Mouse (Mus musculus): Measurements from ENCODE around the gene Mdh1. TPM values are rescaled to one million over a fixed set of nuclear protein-coding genes. Genes with fewer than 3 reads are reported as not detected.
A peak's percentile ranks its signal among the peaks of the same experiment; 100 is the strongest.
"Not testable (repeated sequence)": the region's sequence is repeated elsewhere in the genome, so short reads cannot be mapped to it uniquely, and the experiment has no call there.

Gene Mdh1
- total and polyA plus RNA-seq, 3 experiments: 174 to 329 (median 175) TPM

DNA sequence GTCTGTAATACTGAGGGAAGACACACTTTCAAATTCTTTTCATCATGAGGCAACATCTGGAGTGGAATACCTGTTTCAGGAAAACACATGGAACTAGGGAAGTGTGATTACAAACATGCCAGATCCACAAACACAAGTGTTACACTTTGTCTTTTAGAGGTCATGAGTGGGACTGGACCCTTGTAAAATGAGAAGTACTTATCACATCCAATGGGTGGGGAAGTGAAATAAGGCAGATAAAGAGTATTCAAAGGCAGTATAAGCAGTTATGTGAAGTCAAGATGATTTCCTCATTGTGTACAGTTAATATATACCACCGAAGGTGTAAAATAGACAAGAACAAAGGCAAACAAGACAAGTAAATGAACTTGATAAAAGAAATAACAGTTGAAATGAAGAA, 61.6 kb downstream of the Mdh1 start:
- H3K4me3 ChIP-seq (ENCODE audit: control insufficient read depth in 1 of 2, insufficient read depth in 1 of 2, low read depth in 2 of 2, low read length in 2 of 2); H3K79me2 ChIP-seq (ENCODE audit: control insufficient read depth, insufficient read depth, low read length, poor library complexity); H3K9me3 ChIP-seq (replicated peaks; ENCODE audit: insufficient read depth, low read length); H3K9ac ChIP-seq (ENCODE audit: control insufficient read depth, low read depth, low read length, poor library complexity, severe bottlenecking); H3K27me3 ChIP-seq (ENCODE audit: control insufficient read depth in 1 of 2, insufficient read depth in 2 of 2, low read length in 2 of 2); H3K4me1 ChIP-seq (ENCODE audit: control insufficient read depth in 1 of 2, insufficient read depth in 2 of 2, low read length in 2 of 2); H3K27ac ChIP-seq (ENCODE audit: control insufficient read depth, low read depth, low read length): not testable (repeated sequence)
- TF ChIP-seq EP300 (IDR thresholded peaks at IDR 0.05; ENCODE audit: low read depth in 1 of 2, low read length in 2 of 2) (peak; percentile 32 to 73; a peak in 2 of 4 replicates), RCOR1 (IDR thresholded peaks at IDR 0.05; ENCODE audit: low read depth, low read length) (0 out of 2 replicates have a peak, but pooled peaks have one; percentile 43), GATA1 (IDR thresholded peaks at IDR 0.05; ENCODE audit: low read depth, low read length) (peak; percentile 61)
- DNase-seq (ENCODE audit: low read depth, low spot score): peak; percentile 55
- H3K36me3 ChIP-seq (ENCODE audit: control insufficient read depth in 1 of 2, insufficient read depth in 2 of 2, low read length in 2 of 2): peaks cover 0 to 19% of the 10 kb centered on the region in 2 experiments; a peak in 2 of 4 replicates

DNA sequence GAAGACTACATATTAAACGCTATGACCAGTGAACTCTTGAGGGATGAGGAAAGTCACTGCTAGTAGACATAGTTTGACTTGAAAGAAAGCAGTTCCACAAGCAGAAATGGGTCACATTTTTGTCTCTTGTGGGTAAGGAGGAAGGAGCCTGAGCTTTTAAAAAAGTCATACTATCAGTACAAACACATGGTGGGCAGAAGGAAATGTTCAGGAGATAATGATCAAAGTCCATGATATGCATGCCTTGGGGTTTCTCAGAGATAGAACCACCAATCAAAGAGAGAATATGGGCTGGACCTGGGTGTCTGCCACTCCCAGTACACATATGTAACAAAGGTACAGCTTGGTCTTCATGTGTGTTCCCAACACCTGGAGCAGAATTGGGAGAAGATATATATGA, 63.5 kb downstream of the Mdh1 start:
- not testable (repeated sequence) for H3K27ac ChIP-seq (ENCODE audit: control insufficient read depth, low read depth, low read length); H3K27me3 ChIP-seq (ENCODE audit: control insufficient read depth in 1 of 2, insufficient read depth in 2 of 2, low read length in 2 of 2); H3K4me3 ChIP-seq (ENCODE audit: control insufficient read depth in 1 of 2, insufficient read depth in 1 of 2, low read depth in 2 of 2, low read length in 2 of 2); H3K9me3 ChIP-seq (replicated peaks; ENCODE audit: insufficient read depth, low read length); H3K79me2 ChIP-seq (ENCODE audit: control insufficient read depth, insufficient read depth, low read length, poor library complexity); H3K9ac ChIP-seq (ENCODE audit: control insufficient read depth, low read depth, low read length, poor library complexity, severe bottlenecking); H3K4me1 ChIP-seq (ENCODE audit: control insufficient read depth in 1 of 2, insufficient read depth in 2 of 2, low read length in 2 of 2)
- DNase-seq (ENCODE audit: low read depth, low spot score): peak; percentile 45
- TF ChIP-seq ETS1 (IDR thresholded peaks at IDR 0.05; ENCODE audit: low read depth, low read length) (0 out of 2 replicates have a peak, but pooled peaks have one; percentile 7), RCOR1 (IDR thresholded peaks at IDR 0.05; ENCODE audit: low read depth, low read length) (peak; percentile 24; the same call in 1 of the 2 replicates), ZNF384 (IDR thresholded peaks at IDR 0.05; ENCODE audit: low read depth, low read length) (peak; percentile 25; the same call in 1 of the 2 replicates), TAL1 (IDR thresholded peaks at IDR 0.05; ENCODE audit: low read length) (peak; percentile 31), EP300 (IDR thresholded peaks at IDR 0.05; ENCODE audit: low read depth in 1 of 2, low read length in 2 of 2) (peak; percentile 51 to 53; a peak in 2 of 4 replicates), GATA1 (IDR thresholded peaks at IDR 0.05; ENCODE audit: low read depth, low read length) (peak; percentile 48), TCF12 (IDR thresholded peaks at IDR 0.05; ENCODE audit: low read depth, low read length) (peak; percentile 52; the same call in 1 of the 2 replicates)
- peaks cover 0 to 19% of the 10 kb centered on the region in 2 experiments; a peak in 2 of 4 replicates for H3K36me3 ChIP-seq (ENCODE audit: control insufficient read depth in 1 of 2, insufficient read depth in 2 of 2, low read length in 2 of 2)

DNA sequence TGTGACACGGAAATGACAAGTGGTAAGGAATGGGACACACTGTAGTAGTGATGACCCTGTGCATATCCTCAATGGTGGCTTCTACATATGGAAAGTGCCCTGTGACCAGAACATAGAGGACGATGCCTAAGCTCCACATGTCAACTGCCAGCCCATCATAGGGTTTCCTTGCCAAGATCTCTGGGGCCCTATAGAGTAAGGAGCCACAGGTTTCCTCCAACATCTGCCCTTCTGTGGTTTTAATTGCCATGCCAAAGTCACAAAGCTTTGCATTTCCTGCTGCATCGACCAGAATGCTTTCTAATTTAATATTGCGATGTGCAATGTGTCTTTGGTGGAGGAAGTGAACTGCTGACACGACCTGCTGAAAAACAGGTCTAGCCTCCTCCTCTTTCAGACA, 65.1 kb downstream of the Mdh1 start:
- not testable (repeated sequence) for H3K9me3 ChIP-seq (replicated peaks; ENCODE audit: insufficient read depth, low read length); H3K4me1 ChIP-seq (ENCODE audit: control insufficient read depth in 1 of 2, insufficient read depth in 2 of 2, low read length in 2 of 2); H3K27ac ChIP-seq (ENCODE audit: control insufficient read depth, low read depth, low read length); DNase-seq (ENCODE audit: low read depth, low spot score); H3K79me2 ChIP-seq (ENCODE audit: control insufficient read depth, insufficient read depth, low read length, poor library complexity); H3K4me3 ChIP-seq (ENCODE audit: control insufficient read depth in 1 of 2, insufficient read depth in 1 of 2, low read depth in 2 of 2, low read length in 2 of 2); H3K9ac ChIP-seq (ENCODE audit: control insufficient read depth, low read depth, low read length, poor library complexity, severe bottlenecking); H3K27me3 ChIP-seq (ENCODE audit: control insufficient read depth in 1 of 2, insufficient read depth in 2 of 2, low read length in 2 of 2)
- peaks cover 0 to 19% of the 10 kb centered on the region in 2 experiments; a peak in 2 of 4 replicates for H3K36me3 ChIP-seq (ENCODE audit: control insufficient read depth in 1 of 2, insufficient read depth in 2 of 2, low read length in 2 of 2)

Other genes starting within 250 kb of the Mdh1 start
- 5.8 and 5.9 TPM in 2 replicates for gene Ugp2, start 201.2 kb downstream of the Mdh1 start, total RNA-seq (2012; rRNA removed)
- gene Ugp2, start 201.2 kb downstream of the Mdh1 start, polyA plus RNA-seq (2012; ENCODE audit: insufficient read depth in 1 of 2, insufficient read length in 2 of 2, low read depth in 1 of 2, low replicate concordance in 2 of 2, missing spikeins in 1 of 2): 1 to 10 TPM in 1 of 2 experiments, not detected in 1; 6.3 TPM
- gene Wdpcp, start 132 bp downstream of the Mdh1 start, total RNA-seq (2012; rRNA removed): 0.81 and 1.3 TPM in 2 replicates
- 1 to 10 TPM in 1 of 2 experiments, not detected in 1; 1.3 TPM for gene Wdpcp, start 132 bp downstream of the Mdh1 start, polyA plus RNA-seq (2012; ENCODE audit: insufficient read depth in 1 of 2, insufficient read length in 2 of 2, low read depth in 1 of 2, low replicate concordance in 2 of 2, missing spikeins in 1 of 2)

Data from MEL (cell line).